In genomic region chr13:21995331-21995914, GRCm38 (mm10) we compare ENCODE assay signal across 8 mouse cellular contexts. TPM values are rescaled to one million over a fixed set of nuclear protein-coding genes. Genes with fewer than 3 reads are reported as not detected.
DNase-seq lines count a peak whose midpoint lies in the region; ATAC-seq and TF ChIP-seq lines count a peak whose summit lies in the region.

No protein-coding gene starts in this region.

- peak overlapping the region; percentile 27 for H3K4me3 ChIP-seq in lung, adult 2 months (replicated peaks; ENCODE audit: extremely low read depth, low read depth, low read length)
- H3K4me3 ChIP-seq in limb, embryonic 11.5 days (ENCODE audit: low read depth, low read length) = peak overlapping the region; percentile 31
- H3K4me3 ChIP-seq in midbrain, embryonic 15.5 days = peak overlapping the region; percentile 20

- H3K4me1 ChIP-seq in lung, adult 2 months (ENCODE audit: control insufficient read depth, insufficient read depth, low read length) = peaks cover 6% of the 10 kb centered on the region; the same call in 1 of the 2 replicates
- H3K4me1 ChIP-seq in limb, embryonic 11.5 days (ENCODE audit: control insufficient read depth, insufficient read depth, low read length) = peaks cover 10% of the 10 kb centered on the region
- H3K4me1 ChIP-seq in midbrain, embryonic 15.5 days = peaks cover 12% of the 10 kb centered on the region; the same call in 1 of the 2 replicates

- H3K36me3 ChIP-seq in limb, embryonic 11.5 days (ENCODE audit: control insufficient read depth, insufficient read depth, low read length) = no peaks in the 10 kb centered on the region
- H3K36me3 ChIP-seq in midbrain, embryonic 15.5 days (replicated peaks) = no peaks in the 10 kb centered on the region

- H3K9ac ChIP-seq in limb, embryonic 11.5 days (ENCODE audit: low read length) = no peak overlapping the region; the same call in 1 of the 2 replicates
- no peak overlapping the region for H3K9ac ChIP-seq in midbrain, embryonic 15.5 days

- peaks cover 44% of the 10 kb centered on the region for H3K27me3 ChIP-seq in limb, embryonic 11.5 days (ENCODE audit: control insufficient read depth, insufficient read depth, low read length)
- H3K27me3 ChIP-seq in midbrain, embryonic 15.5 days (replicated peaks) = peaks cover 81% of the 10 kb centered on the region

- DNase-seq in lung, adult 2 months = no peak
- DNase-seq in lung, postnatal 25 days (ENCODE audit: low spot score) = no peak
- DNase-seq in ZHBTc4 (ENCODE audit: low read depth, low spot score) = peak; percentile 84
- DNase-seq in limb, embryonic 11.5 days (ENCODE audit: low spot score) = peak; percentile 70
- no peak for DNase-seq in urinary bladder, postnatal 10 days (ENCODE audit: low spot score)
- DNase-seq in frontal cortex, postnatal 14 days (ENCODE audit: low spot score in 2 of 2) = no peak

- peak overlapping the region; percentile 56 for H3K4me2 ChIP-seq in limb, embryonic 11.5 days (ENCODE audit: low read depth, severe bottlenecking)
- peak overlapping the region; percentile 34 for H3K4me2 ChIP-seq in midbrain, embryonic 15.5 days

- H3K27ac ChIP-seq in limb, embryonic 11.5 days (replicated peaks; ENCODE audit: low read depth, low read length) = no peak overlapping the region
- no peak overlapping the region for H3K27ac ChIP-seq in midbrain, embryonic 15.5 days

- no peak for TF ChIP-seq CTCF in lung, adult 2 months (IDR thresholded peaks at IDR 0.05; ENCODE audit: insufficient read depth, low read length)

- 2% methylated on average over 21 of the region's 21 CpGs for WGBS in lung, adult 2 months
- under 1% methylated on average over 21 of the region's 21 CpGs for WGBS in limb, embryonic 11.5 days
- 1% methylated on average over 21 of the region's 21 CpGs for WGBS in midbrain, embryonic 15.5 days

- TF ChIP-seq POLR2A in lung, adult 2 months (IDR thresholded peaks at IDR 0.05; ENCODE audit: borderline replicate concordance, extremely low read depth, low read depth, low read length) = no peak

- H3K9me3 ChIP-seq in limb, embryonic 11.5 days (ENCODE audit: control insufficient read depth, low read length) = no peaks in the 10 kb centered on the region
- H3K9me3 ChIP-seq in midbrain, embryonic 15.5 days = no peaks in the 10 kb centered on the region

- ATAC-seq in granulocyte monocyte progenitor cell, adult 5-6 weeks (replicated peaks; ENCODE audit: poor library complexity, severe bottlenecking) = peak; percentile 67
- ATAC-seq in limb, embryonic 11.5 days (ENCODE audit: insufficient number of reproducible peaks, low FRiP score, low TSS enrichment, low read depth) = 0 out of 2 replicates have a peak, but pooled peaks have one; percentile 13
- peak; percentile 37; the same call in 1 of the 2 replicates for ATAC-seq in midbrain, embryonic 15.5 days (replicated peaks)

RNA-seq across cellular contexts. Expression of gene Prss16, which starts 14.1 kb away (rescaled TPM):
- 0.33 and 0.34 TPM in 2 replicates for polyA plus RNA-seq in lung, adult 2 months (2012; rRNA removed)
- total RNA-seq in granulocyte monocyte progenitor cell, adult 5-6 weeks (2014; fragmentation: Nextera tagmentation) = 12.8 and 15.1 TPM in 2 replicates
- total RNA-seq in granulocyte monocyte progenitor cell, adult 5-6 weeks (2017) = 8.3 and 9.1 TPM in 2 replicates
- polyA plus RNA-seq in limb, embryonic 11.5 days (2014; fragmentation: Nextera tagmentation; extraction: Ambion mirVana) = 0.20 and 0.21 TPM in 2 replicates
- polyA plus RNA-seq in midbrain, embryonic 15.5 days (2015; fragmentation: Nextera tagmentation; extraction: Ambion mirVana) = not detected in 2 replicates

RNA-seq across cellular contexts. Expression of gene Pom121l2, which starts 14.4 kb away (rescaled TPM):
- not detected in 2 replicates for polyA plus RNA-seq in lung, adult 2 months (2012; rRNA removed)
- total RNA-seq in granulocyte monocyte progenitor cell, adult 5-6 weeks (2014; fragmentation: Nextera tagmentation) = not detected in 2 replicates
- total RNA-seq in granulocyte monocyte progenitor cell, adult 5-6 weeks (2017) = not detected in 2 replicates
- polyA plus RNA-seq in limb, embryonic 11.5 days (2014; fragmentation: Nextera tagmentation; extraction: Ambion mirVana) = 0.31 and 0.38 TPM in 2 replicates
- not detected in 2 replicates for polyA plus RNA-seq in midbrain, embryonic 15.5 days (2015; fragmentation: Nextera tagmentation; extraction: Ambion mirVana)

RNA-seq across cellular contexts. Expression of gene Hist1h2ah, which starts 39.9 kb away (rescaled TPM):
- 0.87 and 1.8 TPM in 2 replicates for polyA plus RNA-seq in lung, adult 2 months (2012; rRNA removed)
- 13.4 TPM in 1 of 2 replicates, not detected in the other for total RNA-seq in granulocyte monocyte progenitor cell, adult 5-6 weeks (2014; fragmentation: Nextera tagmentation)
- 1,444 and 2,588 TPM in 2 replicates for total RNA-seq in granulocyte monocyte progenitor cell, adult 5-6 weeks (2017)
- polyA plus RNA-seq in limb, embryonic 11.5 days (2014; fragmentation: Nextera tagmentation; extraction: Ambion mirVana) = 5.5 and 22.0 TPM in 2 replicates
- 1.9 TPM in 1 of 2 replicates, not detected in the other for polyA plus RNA-seq in midbrain, embryonic 15.5 days (2015; fragmentation: Nextera tagmentation; extraction: Ambion mirVana)

RNA-seq across cellular contexts. Expression of gene Hist1h2bk, which starts 40.2 kb away (rescaled TPM):
- 0.74 and 3.1 TPM in 2 replicates for polyA plus RNA-seq in lung, adult 2 months (2012; rRNA removed)
- 9.6 and 80.5 TPM in 2 replicates for total RNA-seq in granulocyte monocyte progenitor cell, adult 5-6 weeks (2014; fragmentation: Nextera tagmentation)
- total RNA-seq in granulocyte monocyte progenitor cell, adult 5-6 weeks (2017) = 2,021 and 2,596 TPM in 2 replicates
- 13.8 and 14.0 TPM in 2 replicates for polyA plus RNA-seq in limb, embryonic 11.5 days (2014; fragmentation: Nextera tagmentation; extraction: Ambion mirVana)
- 0.54 and 0.63 TPM in 2 replicates for polyA plus RNA-seq in midbrain, embryonic 15.5 days (2015; fragmentation: Nextera tagmentation; extraction: Ambion mirVana)

RNA-seq across cellular contexts. Expression of gene Hist1h4i, which starts 45.7 kb away (rescaled TPM):
- polyA plus RNA-seq in lung, adult 2 months (2012; rRNA removed) = 5.1 and 5.2 TPM in 2 replicates
- 56.3 and 74.3 TPM in 2 replicates for total RNA-seq in granulocyte monocyte progenitor cell, adult 5-6 weeks (2014; fragmentation: Nextera tagmentation)
- 87.0 TPM in 2 replicates for total RNA-seq in granulocyte monocyte progenitor cell, adult 5-6 weeks (2017)
- 29.4 and 30.2 TPM in 2 replicates for polyA plus RNA-seq in limb, embryonic 11.5 days (2014; fragmentation: Nextera tagmentation; extraction: Ambion mirVana)
- polyA plus RNA-seq in midbrain, embryonic 15.5 days (2015; fragmentation: Nextera tagmentation; extraction: Ambion mirVana) = 5.7 and 7.7 TPM in 2 replicates

Comparison
In these comparisons a context has a peak if more than half of its experiments do, and no peak if none do; other contexts are left out.
1. DNase-seq: peak in ZHBTc4 (single experiment) and limb, embryonic 11.5 days (single experiment); none in lung, adult 2 months (single experiment), lung, postnatal 25 days (single experiment), urinary bladder, postnatal 10 days (single experiment) and frontal cortex, postnatal 14 days (0 of 2).
2. ATAC-seq: peak in every context shown above with its lines; median percentile 67 in granulocyte monocyte progenitor cell, adult 5-6 weeks; 37 in midbrain, embryonic 15.5 days; 13 in limb, embryonic 11.5 days.
3. Peak in every context shown above with its lines, with median percentiles within 50 percentile points of each other: H3K4me3 ChIP-seq.